In genomic region chr12:102616201-102616600, GRCm38 (mm10) we compare ENCODE assay signal across 19 mouse cellular contexts.
DNase-seq lines count a peak whose midpoint lies in the region; ATAC-seq and TF ChIP-seq lines count a peak whose summit lies in the region.
"Had no signal": no experiment of that assay in that cellular context is flagged by ENCODE, and none has a peak within 500 bp of the region (broad histone marks: within the 10 kb centered on the region; RNA-seq: fewer than 3 reads in every experiment).

No protein-coding gene starts in this region.

- no peak for ATAC-seq in erythroid progenitor cell, adult 5-6 weeks (replicated peaks; ENCODE audit: low FRiP score, poor library complexity, severe bottlenecking)
- ATAC-seq: hindbrain, embryonic 16.5 days; midbrain, embryonic 16.5 days had no signal

- peak overlapping the region; percentile 94 for H3K27ac ChIP-seq in brown adipose tissue, adult 24 weeks (replicated peaks; ENCODE audit: low read depth, low read length)
- H3K27ac ChIP-seq in small intestine, adult 2 months (ENCODE audit: insufficient read depth, low read depth, low read length) = peak overlapping the region; percentile 39; the same call in 1 of the 2 replicates
- no peak overlapping the region for H3K27ac ChIP-seq in kidney, adult 2 months (ENCODE audit: insufficient read depth, low read depth, low read length)
- H3K27ac ChIP-seq: embryonic facial prominence, embryonic 15.5 days; forebrain, embryonic 12.5 days; heart, adult 2 months; limb, embryonic 12.5 days; liver, embryonic 13.5 days had no signal

- peak; percentile 88 for DNase-seq in heart, adult 11 months
- no peak for DNase-seq in heart, postnatal 10 days
- peak; percentile 52 for DNase-seq in cerebellum, adult 8-10 months
- no peak for DNase-seq in kidney, adult 2 months
- DNase-seq: gastrocnemius, postnatal 14 days; heart, adult 2 months; heart, postnatal 4 days; layer of hippocampus, adult 9-11 months; liver, embryonic 13.5 days; lung, postnatal 36 days; thymus, adult 2 months had no signal

- no peak for TF ChIP-seq CTCF in small intestine, adult 2 months (IDR thresholded peaks at IDR 0.05; ENCODE audit: extremely low read depth, insufficient read length, insufficient replicate concordance, low read depth, low read length)
- TF ChIP-seq CTCF in kidney, adult 2 months (conservative IDR thresholded peaks at IDR 0.05; ENCODE audit: insufficient read depth, insufficient read length, low read depth, low read length) = no peak

- no peak overlapping the region for H3K4me3 ChIP-seq in brown adipose tissue, adult 24 weeks (ENCODE audit: insufficient read depth, low read depth, low read length)
- H3K4me3 ChIP-seq in small intestine, adult 2 months (ENCODE audit: low read depth, low read length) = no peak overlapping the region
- H3K4me3 ChIP-seq in kidney, adult 2 months (ENCODE audit: insufficient read depth, low read depth, low read length) = no peak overlapping the region
- H3K4me3 ChIP-seq: embryonic facial prominence, embryonic 15.5 days; forebrain, embryonic 12.5 days; heart, adult 2 months; limb, embryonic 12.5 days; liver, embryonic 13.5 days had no signal

- peaks cover 22% of the 10 kb centered on the region for H3K36me3 ChIP-seq in small intestine, adult 2 months (ENCODE audit: control insufficient read depth, insufficient read depth, low read length)
- no peaks in the 10 kb centered on the region for H3K36me3 ChIP-seq in kidney, adult 2 months (ENCODE audit: control insufficient read depth, insufficient read depth, low read length)
- H3K36me3 ChIP-seq: embryonic facial prominence, embryonic 15.5 days; limb, embryonic 12.5 days; liver, embryonic 13.5 days had no signal

- H3K4me1 ChIP-seq in brown adipose tissue, adult 24 weeks (ENCODE audit: control insufficient read depth, insufficient read depth, insufficient read length, low read length) = peaks cover 16% of the 10 kb centered on the region; the same call in 1 of the 2 replicates
- H3K4me1 ChIP-seq in small intestine, adult 2 months (ENCODE audit: control insufficient read depth, insufficient read depth, insufficient read length, low read length) = peaks cover 46% of the 10 kb centered on the region
- no peaks in the 10 kb centered on the region for H3K4me1 ChIP-seq in kidney, adult 2 months (ENCODE audit: control insufficient read depth, insufficient read depth, low read length)

- intact Hi-C loops in heart, postnatal 10 days (cut with DNase I) = no loop called here

- no peak for TF ChIP-seq POLR2A in small intestine, adult 2 months (IDR thresholded peaks at IDR 0.05; ENCODE audit: low read depth, low read length)
- TF ChIP-seq POLR2A in kidney, adult 2 months (IDR thresholded peaks at IDR 0.05; ENCODE audit: low read depth, low read length) = no peak

- H3K27me3 ChIP-seq in small intestine, adult 2 months (ENCODE audit: control insufficient read depth, insufficient read depth, low read length) = no peaks in the 10 kb centered on the region
- H3K27me3 ChIP-seq in kidney, adult 2 months (replicated peaks; ENCODE audit: control insufficient read depth, insufficient read depth, low read length) = no peaks in the 10 kb centered on the region
- H3K27me3 ChIP-seq: embryonic facial prominence, embryonic 15.5 days; forebrain, embryonic 12.5 days; limb, embryonic 12.5 days; liver, embryonic 13.5 days had no signal

- whole genome bisulfite sequencing in small intestine, adult 2 months = 68% methylated on average over 4 of the region's 4 CpGs
- 75% methylated on average over 4 of the region's 4 CpGs for WGBS in kidney, adult 2 months

Comparison
In these comparisons a context has a peak if more than half of its experiments do, and no peak if none do; other contexts are left out.
1. DNase-seq: peak in heart, adult 11 months (single experiment) and cerebellum, adult 8-10 months (single experiment); none in heart, postnatal 10 days (0 of 2) and kidney, adult 2 months (single experiment).